Mouse (Mus musculus): ENCODE measurements at regions not wholly inside any gene's neighbourhood (a gene's known extent, or its start where the extent isn't known, plus 50 kb on each side); places are given as distances from the start of the nearest gene placed in this dataset.
"Not testable (repeated sequence)": the region's sequence is repeated elsewhere in the genome, so short reads cannot be mapped to it uniquely, and the experiment has no call there.

DNA sequence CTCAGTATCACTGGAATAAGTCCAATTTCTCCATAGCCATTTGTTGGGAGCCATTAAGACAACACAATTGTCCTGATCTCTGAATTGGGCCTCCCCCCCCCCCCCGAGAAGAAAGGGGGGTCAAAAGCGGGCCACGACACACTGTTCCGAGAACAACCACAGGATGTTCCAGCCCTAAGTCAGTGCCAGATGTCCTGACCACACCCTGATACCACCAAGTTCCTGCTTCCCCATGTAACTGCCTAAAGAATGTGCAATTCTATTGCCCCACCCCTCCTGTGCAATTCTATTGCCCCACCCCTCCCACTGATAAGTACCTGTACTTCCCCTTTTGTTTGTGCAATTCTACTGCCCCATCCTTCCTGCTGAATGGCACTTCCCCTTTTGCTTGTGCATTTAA lies 80.4 kb downstream of the Enc1 start:
- H3K9ac ChIP-seq (ENCODE audit: low read depth, low read length); ATAC-seq (ENCODE audit: low read depth); H3K36me3 ChIP-seq (ENCODE audit: control insufficient read depth, insufficient read depth, low read length); H3K4me2 ChIP-seq (ENCODE audit: low read depth, low read length); H3K4me1 ChIP-seq (ENCODE audit: control insufficient read depth, insufficient read depth, low read length); H3K4me3 ChIP-seq (ENCODE audit: low read depth, low read length); H3K27me3 ChIP-seq (replicated peaks; ENCODE audit: control insufficient read depth, insufficient read depth, low read length); DNase-seq (ENCODE audit: low spot score); H3K9me3 ChIP-seq (ENCODE audit: control insufficient read depth, low read length); H3K27ac ChIP-seq (replicated peaks; ENCODE audit: low read depth, low read length): not testable (repeated sequence)
- WGBS = 86% methylated on average over 4 of the region's 4 CpGs

DNA sequence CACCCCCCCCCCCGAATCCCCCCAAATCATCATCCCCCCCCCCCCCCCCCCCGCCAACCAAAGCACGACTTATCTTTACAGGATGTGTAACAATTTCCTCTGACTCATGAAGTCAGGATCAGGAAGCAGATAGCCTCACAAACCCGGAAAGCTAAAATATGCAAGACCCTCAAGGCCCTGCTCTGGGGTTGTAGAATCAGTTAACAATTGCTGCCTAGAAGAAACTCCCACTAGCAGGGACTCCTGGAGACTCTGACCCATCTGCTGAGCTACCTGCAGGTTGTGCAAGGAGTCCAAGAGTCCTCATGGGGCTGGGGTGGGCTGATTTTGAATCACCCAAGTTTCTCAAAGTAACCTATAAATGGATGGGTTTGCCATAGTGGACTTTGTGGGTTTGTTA lies 79.9 kb downstream of the Enc1 start:
- H3K27me3 ChIP-seq (replicated peaks; ENCODE audit: control insufficient read depth, insufficient read depth, low read length) = no peaks in the 10 kb centered on the region
- no peaks in the 10 kb centered on the region for H3K4me1 ChIP-seq (ENCODE audit: control insufficient read depth, insufficient read depth, low read length)
- ATAC-seq (ENCODE audit: low read depth) (no peak), DNase-seq (ENCODE audit: low spot score) (no peak)
- H3K27ac ChIP-seq (replicated peaks; ENCODE audit: low read depth, low read length) = no peak overlapping the region
- H3K4me2 ChIP-seq (ENCODE audit: low read depth, low read length) = no peak overlapping the region
- 28% methylated on average over 3 of the region's 4 CpGs for WGBS
- no peak overlapping the region for H3K9ac ChIP-seq (ENCODE audit: low read depth, low read length)
- H3K9me3 ChIP-seq (ENCODE audit: control insufficient read depth, low read length) = no peaks in the 10 kb centered on the region
- H3K4me3 ChIP-seq (ENCODE audit: low read depth, low read length) = no peak overlapping the region
- H3K36me3 ChIP-seq (ENCODE audit: control insufficient read depth, insufficient read depth, low read length) = no peaks in the 10 kb centered on the region

DNA sequence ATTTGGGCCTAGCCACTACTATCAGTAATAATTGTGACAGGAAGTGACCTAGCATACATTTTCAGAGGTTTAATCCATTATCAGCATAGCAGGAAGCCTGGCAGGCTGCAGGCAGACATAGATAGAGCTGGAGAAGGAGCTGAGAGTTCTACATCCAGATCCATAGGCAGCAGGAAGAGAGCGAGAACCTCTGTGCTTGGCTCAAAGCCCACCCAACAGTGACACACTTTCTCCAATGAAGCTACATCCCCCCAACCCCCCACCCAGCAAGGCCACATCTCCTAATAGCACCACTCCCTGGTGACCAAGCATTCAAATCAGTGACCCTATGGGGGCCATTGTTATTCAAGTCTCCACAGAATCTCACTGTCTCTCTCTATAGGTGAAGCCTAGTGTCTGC lies 79.4 kb downstream of the Enc1 start:
- H3K4me2 ChIP-seq (ENCODE audit: low read depth, low read length) = no peak overlapping the region
- 93% methylated on average over 1 of the region's 1 CpGs for WGBS
- no peaks in the 10 kb centered on the region for H3K9me3 ChIP-seq (ENCODE audit: control insufficient read depth, low read length)
- H3K27me3 ChIP-seq (replicated peaks; ENCODE audit: control insufficient read depth, insufficient read depth, low read length) = no peaks in the 10 kb centered on the region
- ATAC-seq (ENCODE audit: low read depth) = no peak
- no peaks in the 10 kb centered on the region for H3K4me1 ChIP-seq (ENCODE audit: control insufficient read depth, insufficient read depth, low read length)
- no peak overlapping the region for H3K4me3 ChIP-seq (ENCODE audit: low read depth, low read length)
- no peak for DNase-seq (ENCODE audit: low spot score)
- no peaks in the 10 kb centered on the region for H3K36me3 ChIP-seq (ENCODE audit: control insufficient read depth, insufficient read depth, low read length)
- no peak overlapping the region for H3K9ac ChIP-seq (ENCODE audit: low read depth, low read length)
- no peak overlapping the region for H3K27ac ChIP-seq (replicated peaks; ENCODE audit: low read depth, low read length)

DNA sequence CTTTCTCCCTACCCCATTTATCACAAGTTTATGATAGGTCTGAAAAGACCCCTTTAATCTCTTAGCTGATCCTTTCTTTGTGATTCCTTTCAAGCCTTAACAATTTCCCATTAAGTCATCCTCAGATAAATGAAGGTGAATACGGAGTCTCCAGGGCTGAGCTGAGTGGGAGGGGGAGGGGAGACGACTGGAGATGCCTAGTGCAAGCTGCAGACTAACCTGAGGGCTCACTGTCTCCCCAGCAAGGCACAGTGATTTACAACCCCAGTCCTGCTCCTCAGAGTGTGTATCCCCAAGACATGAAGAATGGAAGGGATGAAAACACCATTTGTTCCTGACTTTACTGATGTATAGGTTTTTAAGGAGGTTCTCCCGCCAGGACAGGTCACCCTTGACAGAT lies 76.7 kb downstream of the Enc1 start:
- DNase-seq (ENCODE audit: low spot score) (no peak), ATAC-seq (ENCODE audit: low read depth) (no peak)
- no peak overlapping the region for H3K27ac ChIP-seq (replicated peaks; ENCODE audit: low read depth, low read length)
- no peaks in the 10 kb centered on the region for H3K9me3 ChIP-seq (ENCODE audit: control insufficient read depth, low read length)
- no peaks in the 10 kb centered on the region for H3K4me1 ChIP-seq (ENCODE audit: control insufficient read depth, insufficient read depth, low read length)
- no peak overlapping the region for H3K4me2 ChIP-seq (ENCODE audit: low read depth, low read length)
- H3K9ac ChIP-seq (ENCODE audit: low read depth, low read length) = no peak overlapping the region
- no peaks in the 10 kb centered on the region for H3K36me3 ChIP-seq (ENCODE audit: control insufficient read depth, insufficient read depth, low read length)
- H3K4me3 ChIP-seq (ENCODE audit: low read depth, low read length) = no peak overlapping the region
- WGBS = 23% methylated on average over 3 of the region's 3 CpGs
- no peaks in the 10 kb centered on the region for H3K27me3 ChIP-seq (replicated peaks; ENCODE audit: control insufficient read depth, insufficient read depth, low read length)

DNA sequence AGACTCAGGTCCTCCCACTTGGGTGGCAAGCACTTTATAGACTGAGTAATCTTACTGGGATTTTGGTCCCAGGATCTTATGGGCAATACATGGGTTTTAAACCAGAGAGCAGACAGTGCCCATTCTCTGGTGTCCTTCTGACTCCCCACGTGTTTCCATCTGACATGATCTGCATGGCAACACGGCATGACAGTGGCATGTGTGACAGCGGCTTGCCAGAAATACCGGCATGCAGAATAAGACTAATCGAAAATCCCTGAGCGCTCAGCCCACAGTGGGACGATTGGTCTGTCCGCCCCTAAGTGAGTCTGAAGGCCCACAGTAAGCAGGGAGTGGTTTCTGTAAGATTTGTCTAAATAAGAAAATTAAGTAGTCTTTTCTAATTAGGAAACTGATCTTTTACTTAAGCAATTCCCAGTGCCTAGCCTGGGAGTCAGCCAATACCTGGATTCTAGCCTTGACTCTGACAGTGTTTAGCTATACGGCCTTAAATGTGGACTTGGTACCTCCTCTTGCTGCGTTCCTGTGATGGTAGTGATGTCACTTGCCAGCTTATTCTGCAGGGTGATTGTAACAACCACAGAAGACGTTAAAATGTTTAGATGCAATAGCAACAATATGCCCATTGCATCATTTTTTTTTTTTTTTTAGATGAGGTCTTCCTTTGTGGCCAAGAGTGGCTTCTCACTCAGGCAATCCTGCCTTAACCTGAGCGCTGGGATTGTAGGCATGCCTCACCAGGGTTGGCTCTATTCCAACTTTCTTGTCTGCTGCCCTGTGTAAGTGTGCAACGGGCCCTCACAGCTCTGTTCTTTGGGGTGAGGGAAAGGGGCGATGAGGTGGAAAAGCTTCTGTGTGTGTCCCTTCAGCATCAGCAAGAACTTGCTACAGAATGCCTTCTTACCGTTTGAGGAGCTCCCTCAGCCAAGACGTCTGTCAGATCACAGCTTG lies 71.8 kb downstream of the Enc1 start:
- 64% methylated on average over 16 of the region's 16 CpGs for WGBS
- Histone ChIP-seq H3K4me1 (ENCODE audit: control insufficient read depth, insufficient read depth, low read length) (peaks cover 12% of the 10 kb centered on the region), H3K9me3 (ENCODE audit: control insufficient read depth, low read length) (no peaks in the 10 kb centered on the region), H3K9ac (ENCODE audit: low read depth, low read length) (no peak overlapping the region), H3K4me3 (ENCODE audit: low read depth, low read length) (no peak overlapping the region), H3K4me2 (ENCODE audit: low read depth, low read length) (no peak overlapping the region), H3K27ac (replicated peaks; ENCODE audit: low read depth, low read length) (no peak overlapping the region), H3K27me3 (replicated peaks; ENCODE audit: control insufficient read depth, insufficient read depth, low read length) (no peaks in the 10 kb centered on the region), H3K36me3 (ENCODE audit: control insufficient read depth, insufficient read depth, low read length) (no peaks in the 10 kb centered on the region)
- no peak for ATAC-seq (ENCODE audit: low read depth)
- DNase-seq (ENCODE audit: low spot score) = no peak

DNA sequence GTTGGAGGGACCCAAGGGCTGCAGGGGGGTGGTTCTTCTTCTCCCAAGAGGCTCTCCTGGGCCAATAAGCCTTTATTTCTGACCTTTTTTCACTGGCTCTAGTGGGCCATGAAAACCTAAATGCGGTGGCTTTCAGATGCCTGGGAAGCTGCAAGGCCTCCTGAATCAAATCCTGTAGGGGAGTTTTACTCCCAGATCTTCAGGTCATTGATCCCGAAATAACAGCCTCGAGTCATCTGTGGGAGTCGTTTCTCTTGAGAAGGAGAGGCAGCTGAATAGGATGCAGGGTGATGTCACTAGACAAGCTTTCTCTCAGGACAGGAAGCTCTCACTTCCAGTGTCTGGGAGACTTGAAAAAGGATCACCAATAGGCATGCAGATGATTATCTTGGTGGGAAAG lies 70.4 kb downstream of the Enc1 start:
- H3K9me3 ChIP-seq (ENCODE audit: control insufficient read depth, low read length) = no peaks in the 10 kb centered on the region
- H3K27ac ChIP-seq (replicated peaks; ENCODE audit: low read depth, low read length) = no peak overlapping the region; the same call in 1 of the 2 replicates
- DNase-seq (ENCODE audit: low spot score) = peak; percentile 42
- no peak overlapping the region for H3K4me3 ChIP-seq (ENCODE audit: low read depth, low read length)
- H3K27me3 ChIP-seq (replicated peaks; ENCODE audit: control insufficient read depth, insufficient read depth, low read length) = no peaks in the 10 kb centered on the region
- H3K4me2 ChIP-seq (ENCODE audit: low read depth, low read length) = no peak overlapping the region
- no peaks in the 10 kb centered on the region for H3K36me3 ChIP-seq (ENCODE audit: control insufficient read depth, insufficient read depth, low read length)
- H3K9ac ChIP-seq (ENCODE audit: low read depth, low read length) = no peak overlapping the region
- no peak for ATAC-seq (ENCODE audit: low read depth)
- WGBS = 16% methylated on average over 4 of the region's 4 CpGs
- H3K4me1 ChIP-seq (ENCODE audit: control insufficient read depth, insufficient read depth, low read length) = peaks cover 12% of the 10 kb centered on the region

DNA sequence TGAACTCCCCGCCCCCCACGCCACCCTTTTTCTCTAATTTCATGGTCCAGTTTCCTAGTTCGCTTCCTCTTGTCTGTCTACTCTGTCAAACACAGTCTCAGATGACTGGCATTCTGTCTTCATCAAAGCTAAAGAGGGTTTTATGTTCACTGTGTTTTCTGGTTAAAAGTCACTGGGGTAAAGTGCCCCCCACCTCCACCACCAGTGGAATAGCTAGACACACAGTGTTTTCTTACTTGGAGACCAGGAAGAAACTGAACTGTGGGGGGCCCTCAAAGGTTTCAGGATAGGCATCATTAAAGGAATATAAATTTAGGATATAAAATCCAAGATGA lies 69.9 kb downstream of the Enc1 start:
- Histone ChIP-seq H3K27me3 (replicated peaks; ENCODE audit: control insufficient read depth, insufficient read depth, low read length) (no peaks in the 10 kb centered on the region), H3K4me2 (ENCODE audit: low read depth, low read length) (no peak overlapping the region), H3K36me3 (ENCODE audit: control insufficient read depth, insufficient read depth, low read length) (no peaks in the 10 kb centered on the region), H3K9me3 (ENCODE audit: control insufficient read depth, low read length) (no peaks in the 10 kb centered on the region), H3K4me1 (ENCODE audit: control insufficient read depth, insufficient read depth, low read length) (peaks cover 12% of the 10 kb centered on the region), H3K27ac (replicated peaks; ENCODE audit: low read depth, low read length) (no peak overlapping the region; the same call in 1 of the 2 replicates), H3K9ac (ENCODE audit: low read depth, low read length) (no peak overlapping the region), H3K4me3 (ENCODE audit: low read depth, low read length) (no peak overlapping the region)
- DNase-seq (ENCODE audit: low spot score) (no peak), ATAC-seq (ENCODE audit: low read depth) (no peak)
- WGBS = 13% methylated on average over 3 of the region's 3 CpGs

DNA sequence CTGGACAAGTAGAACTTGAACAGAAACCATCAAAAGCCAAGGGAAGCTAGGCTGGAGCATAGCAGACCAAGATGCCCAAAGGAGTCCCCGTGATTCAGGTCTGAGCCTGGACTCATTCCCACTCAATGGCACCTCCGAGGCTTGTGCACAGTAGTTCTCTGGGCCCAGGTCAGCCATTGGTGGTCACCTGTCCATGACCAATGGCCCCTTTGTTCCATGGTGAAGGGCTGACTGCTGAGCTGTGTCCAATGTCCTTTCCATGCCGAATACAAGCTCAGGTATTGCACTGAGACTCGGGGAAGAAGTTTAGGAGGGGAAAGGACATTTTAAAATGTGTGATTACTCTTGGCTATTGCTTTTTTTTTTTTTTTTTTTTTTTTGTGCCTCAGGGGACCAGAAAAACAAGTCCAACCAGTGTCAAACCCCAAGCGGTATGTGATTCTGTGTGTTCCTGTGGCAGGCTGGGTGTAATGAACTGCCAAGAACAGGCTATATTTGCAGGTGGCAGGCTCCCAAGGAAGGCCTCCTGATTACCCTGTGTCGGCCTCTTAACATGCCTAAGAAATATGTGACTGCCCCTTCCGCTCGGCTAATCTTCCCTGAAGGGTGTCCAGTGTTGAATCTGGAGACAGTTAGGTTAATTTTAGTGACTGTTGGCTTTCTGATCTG lies 69.4 kb downstream of the Enc1 start:
- H3K9me3 ChIP-seq (ENCODE audit: control insufficient read depth, low read length) = no peaks in the 10 kb centered on the region
- DNase-seq (ENCODE audit: low spot score) (peak; percentile 79), ATAC-seq (ENCODE audit: low read depth) (peak; percentile 85; the same call in 1 of the 2 replicates)
- no peak overlapping the region for H3K4me2 ChIP-seq (ENCODE audit: low read depth, low read length)
- no peak overlapping the region for H3K9ac ChIP-seq (ENCODE audit: low read depth, low read length)
- H3K4me1 ChIP-seq (ENCODE audit: control insufficient read depth, insufficient read depth, low read length) = peaks cover 12% of the 10 kb centered on the region
- no peaks in the 10 kb centered on the region for H3K36me3 ChIP-seq (ENCODE audit: control insufficient read depth, insufficient read depth, low read length)
- 32% methylated on average over 8 of the region's 8 CpGs for WGBS
- H3K27ac ChIP-seq (replicated peaks; ENCODE audit: low read depth, low read length) = no peak overlapping the region; the same call in 1 of the 2 replicates
- H3K27me3 ChIP-seq (replicated peaks; ENCODE audit: control insufficient read depth, insufficient read depth, low read length) = no peaks in the 10 kb centered on the region
- H3K4me3 ChIP-seq (ENCODE audit: low read depth, low read length) = no peak overlapping the region

Measured in embryonic facial prominence, embryonic 14.5 days (tissue).